In the genomic region with DNA sequence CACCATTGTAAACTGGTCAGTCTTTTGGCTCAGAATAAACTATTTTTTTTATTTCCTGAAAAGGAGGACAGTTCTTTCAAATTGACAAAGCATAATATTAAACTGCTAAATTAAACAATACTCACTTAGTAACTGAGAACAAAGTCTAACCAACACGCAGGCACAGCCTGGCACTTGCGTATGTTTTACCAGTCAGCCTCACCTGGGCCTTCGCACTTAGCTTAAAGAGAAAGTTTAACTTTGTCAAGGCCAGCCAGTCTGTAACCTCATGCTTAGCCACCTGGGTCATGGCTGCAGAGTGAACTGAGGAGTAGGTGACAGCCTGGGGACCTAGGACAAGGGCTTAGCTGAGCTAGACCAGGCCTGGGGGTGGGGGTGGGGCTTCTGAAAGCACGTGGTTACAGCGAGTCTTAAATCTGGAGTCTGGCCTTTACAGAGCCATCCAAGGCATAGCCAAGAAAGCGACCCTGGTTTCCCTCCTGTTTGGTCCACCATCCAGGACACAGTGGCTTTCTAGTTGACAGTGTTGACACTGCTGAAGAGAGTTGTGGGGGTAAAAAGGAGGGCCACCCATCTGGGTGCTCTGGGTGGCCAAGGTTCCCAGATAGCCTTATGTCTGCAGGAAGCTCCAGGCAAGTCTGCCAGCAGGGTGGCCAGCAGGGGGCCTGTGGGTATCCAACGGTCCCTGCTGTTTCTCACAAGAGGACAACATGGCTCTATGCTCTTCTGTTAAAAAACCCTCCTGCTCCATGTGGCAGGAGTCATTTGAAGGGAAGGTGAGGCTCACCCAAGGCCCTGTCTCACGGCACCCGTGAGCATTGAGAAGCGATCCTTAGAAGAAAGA, we compare ENCODE assay signal across 10 mouse cellular contexts. TPM values are rescaled to one million over a fixed set of nuclear protein-coding genes. Genes with fewer than 3 reads are reported as not detected.
DNase-seq lines count a peak whose midpoint lies in the region; ATAC-seq and TF ChIP-seq lines count a peak whose summit lies in the region.
"Had no signal": no experiment of that assay in that cellular context is flagged by ENCODE, and none has a peak within 500 bp of the region (broad histone marks: within the 10 kb centered on the region; RNA-seq: fewer than 3 reads in every experiment).

No protein-coding gene starts in this region.

- H3K9ac ChIP-seq in midbrain, embryonic 11.5 days (ENCODE audit: low read length): no peak overlapping the region
- no peak overlapping the region for H3K9ac ChIP-seq in midbrain, embryonic 15.5 days
- no peak overlapping the region for H3K9ac ChIP-seq in liver, postnatal 0 days (replicated peaks)
- no peak overlapping the region for H3K9ac ChIP-seq in forebrain, embryonic 14.5 days (ENCODE audit: low read length)
- H3K9ac ChIP-seq: embryonic facial prominence, embryonic 12.5 days had no signal

- H3K27me3 ChIP-seq in midbrain, embryonic 11.5 days (ENCODE audit: control insufficient read depth, insufficient read depth, low read length): no peaks in the 10 kb centered on the region
- no peaks in the 10 kb centered on the region for H3K27me3 ChIP-seq in midbrain, embryonic 15.5 days (replicated peaks)
- no peaks in the 10 kb centered on the region for H3K27me3 ChIP-seq in liver, postnatal 0 days (ENCODE audit: insufficient read depth, low read length)
- H3K27me3 ChIP-seq in forebrain, embryonic 14.5 days (replicated peaks; ENCODE audit: control insufficient read depth, insufficient read depth, low read length): no peaks in the 10 kb centered on the region
- H3K27me3 ChIP-seq: embryonic facial prominence, embryonic 12.5 days had no signal

- H3K36me3 ChIP-seq in midbrain, embryonic 11.5 days (ENCODE audit: control insufficient read depth, insufficient read depth, low read length): no peaks in the 10 kb centered on the region
- no peaks in the 10 kb centered on the region for H3K36me3 ChIP-seq in midbrain, embryonic 15.5 days (replicated peaks)
- no peaks in the 10 kb centered on the region for H3K36me3 ChIP-seq in liver, postnatal 0 days (replicated peaks; ENCODE audit: insufficient read depth, low read length)
- H3K36me3 ChIP-seq in forebrain, embryonic 14.5 days (ENCODE audit: control insufficient read depth, insufficient read depth, low read length): no peaks in the 10 kb centered on the region
- H3K36me3 ChIP-seq: embryonic facial prominence, embryonic 12.5 days had no signal

- DNase-seq in adrenal gland, postnatal 10 days: peak; percentile 27
- no peak for DNase-seq in adrenal gland, adult 8-10 months
- peak; percentile 85 for DNase-seq in midbrain, embryonic 11.5 days (ENCODE audit: low spot score, missing footprints)
- DNase-seq in liver, postnatal 0 days: peak; percentile 37
- DNase-seq in spleen, postnatal 4 days (ENCODE audit: low spot score in 2 of 2): no peak
- no peak for DNase-seq in forebrain, embryonic 14.5 days (ENCODE audit: low spot score)

- TF ChIP-seq CTCF in embryonic fibroblast, embryonic 13.5 days (IDR thresholded peaks at IDR 0.05; ENCODE audit: borderline replicate concordance, insufficient read depth, low read length): no peak
- peak; percentile 56 for TF ChIP-seq CTCF in liver, postnatal 0 days (IDR thresholded peaks at IDR 0.05; ENCODE audit: low read depth)

- no peak overlapping the region for H3K4me2 ChIP-seq in midbrain, embryonic 11.5 days
- no peak overlapping the region for H3K4me2 ChIP-seq in midbrain, embryonic 15.5 days
- H3K4me2 ChIP-seq in liver, postnatal 0 days (ENCODE audit: low read depth, low read length): no peak overlapping the region
- no peak overlapping the region for H3K4me2 ChIP-seq in forebrain, embryonic 14.5 days (ENCODE audit: low read length)
- H3K4me2 ChIP-seq: embryonic facial prominence, embryonic 12.5 days had no signal

- no peak for TF ChIP-seq EP300 in liver, postnatal 0 days (IDR thresholded peaks at IDR 0.05; ENCODE audit: low read depth)

- no peak for ATAC-seq in midbrain, embryonic 11.5 days (ENCODE audit: low FRiP score)
- no peak for ATAC-seq in midbrain, embryonic 15.5 days (replicated peaks)
- ATAC-seq in liver, postnatal 0 days: peak; percentile 20; the same call in 1 of the 2 replicates
- no peak for ATAC-seq in forebrain, embryonic 14.5 days

- no peak for TF ChIP-seq POLR2A in embryonic fibroblast, embryonic 13.5 days (IDR thresholded peaks at IDR 0.05; ENCODE audit: low read depth, low read length)

- H3K4me1 ChIP-seq in midbrain, embryonic 11.5 days (ENCODE audit: control insufficient read depth, insufficient read depth, low read length): no peaks in the 10 kb centered on the region
- no peaks in the 10 kb centered on the region for H3K4me1 ChIP-seq in midbrain, embryonic 15.5 days
- H3K4me1 ChIP-seq in embryonic fibroblast, embryonic 13.5 days (ENCODE audit: control insufficient read depth, insufficient read depth, low read length): peaks cover 13% of the 10 kb centered on the region
- H3K4me1 ChIP-seq in liver, postnatal 0 days (ENCODE audit: insufficient read depth): peaks cover 5% of the 10 kb centered on the region
- H3K4me1 ChIP-seq in forebrain, embryonic 14.5 days (ENCODE audit: control insufficient read depth, insufficient read depth, low read length): no peaks in the 10 kb centered on the region
- H3K4me1 ChIP-seq: embryonic facial prominence, embryonic 12.5 days had no signal

- no peaks in the 10 kb centered on the region for H3K9me3 ChIP-seq in midbrain, embryonic 11.5 days (ENCODE audit: control insufficient read depth, low read length)
- no peaks in the 10 kb centered on the region for H3K9me3 ChIP-seq in midbrain, embryonic 15.5 days
- H3K9me3 ChIP-seq in liver, postnatal 0 days (ENCODE audit: low read length): no peaks in the 10 kb centered on the region
- no peaks in the 10 kb centered on the region for H3K9me3 ChIP-seq in forebrain, embryonic 14.5 days (replicated peaks; ENCODE audit: control insufficient read depth, low read length)
- H3K9me3 ChIP-seq: embryonic facial prominence, embryonic 12.5 days had no signal

- H3K27ac ChIP-seq in midbrain, embryonic 11.5 days (ENCODE audit: low read depth, low read length): no peak overlapping the region
- no peak overlapping the region for H3K27ac ChIP-seq in midbrain, embryonic 15.5 days
- H3K27ac ChIP-seq in embryonic fibroblast, embryonic 13.5 days (ENCODE audit: insufficient read depth, low read length): 0 out of 2 replicates have a peak overlapping the region, but pooled peaks have one; percentile 8
- H3K27ac ChIP-seq in liver, postnatal 0 days (ENCODE audit: low read depth): no peak overlapping the region
- no peak overlapping the region for H3K27ac ChIP-seq in forebrain, embryonic 14.5 days (ENCODE audit: low read depth, low read length)
- H3K27ac ChIP-seq: embryonic facial prominence, embryonic 12.5 days had no signal

- no peak overlapping the region for H3K4me3 ChIP-seq in midbrain, embryonic 11.5 days (ENCODE audit: low read depth, low read length)
- no peak overlapping the region for H3K4me3 ChIP-seq in midbrain, embryonic 15.5 days
- H3K4me3 ChIP-seq in embryonic fibroblast, embryonic 13.5 days (ENCODE audit: insufficient read depth, low read length): no peak overlapping the region
- H3K4me3 ChIP-seq in liver, postnatal 0 days (ENCODE audit: low read depth, low read length): no peak overlapping the region
- no peak overlapping the region for H3K4me3 ChIP-seq in forebrain, embryonic 14.5 days (ENCODE audit: low read depth, low read length)
- H3K4me3 ChIP-seq: embryonic facial prominence, embryonic 12.5 days had no signal

- whole genome bisulfite sequencing in midbrain, embryonic 11.5 days: 70% methylated on average over 10 of the region's 10 CpGs
- WGBS in midbrain, embryonic 15.5 days: 68% methylated on average over 10 of the region's 10 CpGs
- 57% methylated on average over 10 of the region's 10 CpGs for WGBS in liver, postnatal 0 days (ENCODE audit: insufficient replicate concordance)
- WGBS in forebrain, embryonic 14.5 days: 75% methylated on average over 10 of the region's 10 CpGs

RNA-seq across cellular contexts. Expression of gene Spdye4c, which starts 24.5 kb away (rescaled TPM):
- not detected for total RNA-seq in adrenal gland, postnatal 10 days (2021)
- not detected for total RNA-seq in adrenal gland, adult 8-10 months (2022)
- not detected in 2 replicates for polyA plus RNA-seq in midbrain, embryonic 11.5 days (2014; fragmentation: Nextera tagmentation; extraction: Ambion mirVana)
- polyA plus RNA-seq in midbrain, embryonic 15.5 days (2015; fragmentation: Nextera tagmentation; extraction: Ambion mirVana): not detected in 2 replicates
- polyA plus RNA-seq in embryonic fibroblast, embryonic 13.5 days (2011; ENCODE audit: insufficient read length, low read depth, missing spikeins): not detected in 2 replicates
- not detected in 2 replicates for polyA plus RNA-seq in liver, postnatal 0 days (2015; fragmentation: Nextera tagmentation; extraction: Ambion mirVana)
- not detected in 2 replicates for polyA plus RNA-seq in forebrain, embryonic 14.5 days (2014; fragmentation: Nextera tagmentation; extraction: Ambion mirVana)
- polyA plus RNA-seq: embryonic facial prominence, embryonic 12.5 days; limb, embryonic 14.5 days had no signal

Comparison
In these comparisons a context has a peak if more than half of its experiments do, and no peak if none do; other contexts are left out.
1. DNase-seq: peak in adrenal gland, postnatal 10 days (single experiment), midbrain, embryonic 11.5 days (single experiment) and liver, postnatal 0 days (single experiment); none in adrenal gland, adult 8-10 months (single experiment), spleen, postnatal 4 days (0 of 2) and forebrain, embryonic 14.5 days (single experiment).